Mouse (Mus musculus) liver, embryonic 11.5 days (tissue): ENCODE data around the gene Rps3. TPM values are rescaled to one million over a fixed set of nuclear protein-coding genes. Genes with fewer than 3 reads are reported as not detected.

ENCODE experiments used
- ATAC-seq: fragments of 200-750 bp; cut with Nextera tagmentation; replicated peaks from 2 replicates; pipeline ENCODE4 v1.8.0; 2017; ENCODE audit warnings: moderate number of reproducible peaks, mild to moderate bottlenecking, moderate TSS enrichment, moderate library complexity; ENCODE audit not compliant: low FRiP score
- DNase-seq: peaks from one replicate; pipeline ENCODE4 v3.0.0-alpha.2; 2017; ENCODE audit warnings: low spot score
- H3K27ac ChIP-seq: fragments of 300-500 bp; sonication (generic); 2 replicates; pipeline ENCODE4 v1.5.1; 2014; ENCODE audit warnings: mild to moderate bottlenecking, low read depth, low read length, control low read depth
- H3K27me3 ChIP-seq: fragments of 300-500 bp; sonication (generic); replicated peaks from 2 replicates; pipeline ENCODE4 v1.6.1; 2014; ENCODE audit warnings: low read length, mixed read lengths; ENCODE audit not compliant: control insufficient read depth, insufficient read depth
- H3K36me3 ChIP-seq: fragments of 300-500 bp; sonication (generic); 2 replicates; pipeline ENCODE4 v1.6.1; 2014; ENCODE audit warnings: mild to moderate bottlenecking, low read length, moderate library complexity, mixed read lengths; ENCODE audit not compliant: control insufficient read depth, insufficient read depth
- H3K4me1 ChIP-seq: fragments of 300-500 bp; sonication (generic); replicated peaks from 2 replicates; pipeline ENCODE4 v1.6.1; 2014; ENCODE audit warnings: low read length, mixed read lengths; ENCODE audit not compliant: control insufficient read depth, insufficient read depth
- H3K4me2 ChIP-seq: fragments of 300-500 bp; sonication (generic); 2 replicates; pipeline ENCODE4 v1.6.1; 2014; ENCODE audit warnings: mild to moderate bottlenecking, control low read depth, moderate library complexity
- H3K4me3 ChIP-seq: fragments of 300-500 bp; sonication (generic); 2 replicates; pipeline ENCODE4 v1.5.1; 2014; ENCODE audit warnings: low read depth, low read length, control low read depth
- H3K9ac ChIP-seq: fragments of 300-500 bp; sonication (generic); 2 replicates; pipeline ENCODE4 v1.6.1; 2014; ENCODE audit warnings: low read depth, low read length, control low read depth
- H3K9me3 ChIP-seq: fragments of 300-500 bp; sonication (generic); 2 replicates; pipeline ENCODE4 v1.6.1; 2016; ENCODE audit warnings: low read length, inconsistent platforms, mixed read lengths; ENCODE audit not compliant: control insufficient read depth
- WGBS: fragments of 180-500 bp; shearing (Covaris S2); extraction: QIAGEN DNeasy Blood & Tissue Kit; methylation state at CpG from one replicate; pipeline ENCODE4 v1.1.7; 2014; 5-methylcytosine and 5-hydroxymethylcytosine counted together
- polyA plus RNA-seq: library from polyadenylated mRNA; unstranded; fragments of >200 nt; fragmentation: Nextera tagmentation; extraction: Ambion mirVana; gene quantifications from 2 replicates; pipeline ENCODE4 v1.2.1, GENCODE M21; 2014

The Rps3 gene
- polyA plus RNA-seq, 1 experiment from 2014 or later, result 934 TPM

DNA sequence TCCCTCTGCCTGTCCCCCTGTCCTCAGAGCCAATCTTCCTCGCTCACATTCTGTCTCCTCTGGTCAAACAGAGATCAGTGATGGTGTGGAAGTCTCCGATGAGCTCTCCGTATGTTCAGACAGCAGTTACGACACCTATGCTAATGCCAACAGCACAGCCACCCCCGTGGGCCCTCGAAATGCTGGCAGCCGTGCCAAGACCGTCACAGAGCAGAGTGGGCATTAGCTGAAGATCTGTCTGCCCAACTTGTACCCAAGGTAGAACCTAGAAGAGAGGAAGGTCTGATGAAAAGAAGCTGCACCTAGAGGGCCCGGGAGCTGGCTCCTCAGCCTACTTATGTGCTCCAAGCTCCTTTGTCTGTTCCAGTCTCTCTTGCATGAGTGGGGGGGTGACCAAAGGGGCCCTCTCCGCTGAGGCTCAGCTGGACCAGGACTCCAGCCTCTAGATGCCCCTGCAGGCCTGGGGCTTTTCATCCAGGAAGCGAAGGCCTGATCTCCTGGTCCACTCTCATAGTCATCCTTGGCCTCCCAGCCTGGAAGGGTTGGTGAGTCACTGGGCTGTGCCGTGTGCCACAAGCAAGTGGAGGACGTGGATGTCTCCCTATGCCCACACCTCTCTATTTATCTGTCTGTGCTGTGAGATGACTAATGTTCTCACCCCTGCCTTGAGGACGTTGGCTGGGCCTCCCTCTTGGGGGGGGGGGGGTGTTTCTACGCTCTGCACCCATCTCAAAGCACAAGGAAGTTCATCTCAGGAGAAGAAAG is 23.5 kb downstream of the Rps3 start:
- H3K4me1 ChIP-seq, result no peaks in the 10 kb centered on the region
- H3K9me3 ChIP-seq, result no peaks in the 10 kb centered on the region
- no peak overlapping the region for H3K27ac ChIP-seq
- no peak for DNase-seq
- no peaks in the 10 kb centered on the region for H3K27me3 ChIP-seq
- H3K9ac ChIP-seq, result no peak overlapping the region
- no peak overlapping the region for H3K4me3 ChIP-seq
- 83% methylated on average over 15 of the region's 15 CpGs for WGBS
- no peak overlapping the region for H3K4me2 ChIP-seq
- ATAC-seq, result no peak
- H3K36me3 ChIP-seq, result no peaks in the 10 kb centered on the region; the same call in 1 of the 2 replicates

DNA sequence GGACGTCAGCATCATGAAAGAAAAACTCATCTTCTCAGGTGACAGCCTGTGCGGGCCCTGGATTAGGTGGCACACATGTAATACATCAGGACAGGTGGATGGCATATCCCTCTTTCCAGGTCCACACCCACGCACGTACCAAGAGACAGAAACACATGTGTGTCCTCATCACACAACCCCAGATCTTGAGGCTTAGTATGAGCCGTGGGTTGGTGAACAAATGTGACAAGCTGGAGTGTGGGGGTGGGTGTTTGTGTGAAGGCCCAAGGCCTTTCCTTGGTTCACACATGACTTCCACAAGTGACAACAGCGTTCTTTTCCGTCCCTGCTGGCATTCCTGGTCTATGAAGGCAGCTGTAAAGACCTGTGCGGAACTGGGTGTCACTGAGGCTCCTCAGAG is 24.7 kb downstream of the Rps3 start:
- Histone ChIP-seq H3K27me3 (no peaks in the 10 kb centered on the region), H3K9ac (no peak overlapping the region), H3K9me3 (no peaks in the 10 kb centered on the region), H3K4me1 (no peaks in the 10 kb centered on the region), H3K4me3 (no peak overlapping the region), H3K36me3 (no peaks in the 10 kb centered on the region; the same call in 1 of the 2 replicates), H3K4me2 (no peak overlapping the region), H3K27ac (no peak overlapping the region; the same call in 1 of the 2 replicates)
- WGBS, result 87% methylated on average over 8 of the region's 8 CpGs
- no peak for ATAC-seq
- DNase-seq, result no peak

DNA sequence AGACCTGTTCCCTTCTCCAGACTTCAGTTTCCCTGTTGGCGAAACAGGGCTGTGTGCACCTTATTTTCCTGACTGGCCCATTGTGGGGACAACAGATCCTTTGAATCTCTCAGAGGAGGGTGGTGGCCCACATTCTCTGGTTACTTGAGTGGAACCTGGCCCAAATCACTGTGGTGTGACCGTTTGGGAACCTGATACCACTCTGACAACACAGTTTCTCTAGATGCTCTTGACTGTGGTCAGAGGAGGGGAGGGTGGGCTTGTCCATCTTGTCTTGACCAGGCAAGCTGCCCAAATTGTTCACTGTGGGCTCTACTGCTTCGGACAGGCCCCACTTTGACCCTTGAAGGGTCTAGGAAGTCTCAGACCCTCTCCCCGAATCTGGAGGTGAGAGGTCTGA is 29.5 kb downstream of the Rps3 start:
- WGBS, result 54% methylated on average over 4 of the region's 4 CpGs
- H3K27me3 ChIP-seq, result no peaks in the 10 kb centered on the region
- no peak overlapping the region for H3K9ac ChIP-seq
- H3K4me3 ChIP-seq, result no peak overlapping the region
- H3K36me3 ChIP-seq, result no peaks in the 10 kb centered on the region
- no peaks in the 10 kb centered on the region; the same call in 1 of the 2 replicates for H3K4me1 ChIP-seq
- H3K9me3 ChIP-seq, result no peaks in the 10 kb centered on the region
- ATAC-seq (no peak), DNase-seq (no peak)
- no peak overlapping the region for H3K4me2 ChIP-seq
- no peak overlapping the region for H3K27ac ChIP-seq

DNA sequence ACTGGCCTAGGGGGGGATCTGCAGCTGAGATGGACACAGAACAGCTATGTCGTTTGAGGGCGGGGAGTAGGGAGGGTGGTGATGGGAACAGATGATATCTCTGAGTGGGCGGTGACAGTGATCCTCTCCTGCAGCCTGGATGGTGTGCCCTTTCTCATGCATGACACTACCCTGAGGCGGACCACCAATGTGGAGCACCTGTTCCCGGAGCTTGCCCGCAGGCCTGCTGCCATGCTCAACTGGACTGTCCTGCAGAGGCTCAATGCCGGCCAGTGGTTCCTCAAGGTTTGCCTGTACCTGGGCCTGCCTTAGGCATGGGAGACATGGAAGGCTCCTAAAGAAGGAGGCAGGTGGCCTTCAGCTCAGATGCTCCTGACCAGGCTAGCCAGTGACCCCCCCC is 30.7 kb downstream of the Rps3 start:
- H3K27me3 ChIP-seq, result no peaks in the 10 kb centered on the region
- H3K4me1 ChIP-seq, result no peaks in the 10 kb centered on the region; the same call in 1 of the 2 replicates
- H3K9me3 ChIP-seq, result no peaks in the 10 kb centered on the region
- no peak overlapping the region for H3K27ac ChIP-seq
- WGBS, result 68% methylated on average over 7 of the region's 7 CpGs
- DNase-seq, result no peak
- H3K4me3 ChIP-seq, result no peak overlapping the region
- no peak overlapping the region for H3K4me2 ChIP-seq
- H3K36me3 ChIP-seq, result no peaks in the 10 kb centered on the region
- H3K9ac ChIP-seq, result no peak overlapping the region
- ATAC-seq, result no peak

DNA sequence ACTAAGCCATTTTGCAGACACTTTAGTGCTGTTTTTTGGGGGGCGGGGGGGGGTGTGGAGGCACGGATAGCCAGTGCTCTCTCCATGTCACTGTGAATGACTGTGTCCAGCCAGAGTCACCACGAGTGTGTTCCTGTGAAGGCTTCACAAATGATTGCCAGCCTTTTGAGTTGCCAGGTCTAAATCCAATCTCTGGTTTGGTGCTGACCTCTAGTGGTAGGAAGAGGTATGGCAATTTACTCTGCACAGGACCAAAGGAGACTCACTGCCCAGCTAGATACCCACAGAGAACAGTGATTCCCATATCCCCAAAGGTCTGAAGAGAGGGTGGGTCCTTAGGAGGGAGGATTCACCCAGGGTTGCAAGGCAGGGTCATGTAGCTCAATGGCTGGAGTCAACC is 32.8 kb downstream of the Rps3 start:
- DNase-seq, result peak; percentile 63
- no peak overlapping the region for H3K9ac ChIP-seq
- H3K27me3 ChIP-seq, result no peaks in the 10 kb centered on the region
- ATAC-seq, result no peak
- 1% methylated on average over 3 of the region's 3 CpGs for WGBS
- no peaks in the 10 kb centered on the region for H3K9me3 ChIP-seq
- H3K36me3 ChIP-seq, result no peaks in the 10 kb centered on the region
- no peak overlapping the region for H3K4me3 ChIP-seq
- H3K27ac ChIP-seq, result no peak overlapping the region
- H3K4me2 ChIP-seq, result no peak overlapping the region
- H3K4me1 ChIP-seq, result no peaks in the 10 kb centered on the region; the same call in 1 of the 2 replicates

DNA sequence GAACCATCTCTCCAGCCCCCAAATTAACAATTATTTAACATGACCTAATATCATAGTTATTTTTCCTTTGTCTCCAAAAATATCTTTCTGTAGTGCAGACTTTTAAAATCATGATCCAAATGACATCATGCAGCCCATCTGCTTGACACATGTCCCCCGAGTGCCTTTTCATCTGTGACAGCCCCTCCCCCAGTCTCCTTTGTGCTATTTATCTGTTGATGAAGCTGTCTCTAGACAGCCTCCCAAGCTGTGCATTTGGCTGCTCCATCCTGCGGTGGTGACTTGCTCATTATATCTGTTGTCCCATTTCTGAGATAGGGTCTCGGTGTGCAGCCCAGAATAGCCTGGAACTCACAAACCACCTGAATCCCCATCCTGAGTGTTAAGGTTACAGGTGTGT is 33.8 kb downstream of the Rps3 start:
- Histone ChIP-seq H3K36me3 (peaks cover under 1% of the 10 kb centered on the region; the same call in 1 of the 2 replicates), H3K27me3 (no peaks in the 10 kb centered on the region), H3K9me3 (no peaks in the 10 kb centered on the region), H3K4me1 (no peaks in the 10 kb centered on the region; the same call in 1 of the 2 replicates), H3K27ac (no peak overlapping the region), H3K4me2 (no peak overlapping the region), H3K4me3 (no peak overlapping the region), H3K9ac (no peak overlapping the region)
- no peak for ATAC-seq
- 65% methylated on average over 3 of the region's 3 CpGs for WGBS
- DNase-seq, result no peak

DNA sequence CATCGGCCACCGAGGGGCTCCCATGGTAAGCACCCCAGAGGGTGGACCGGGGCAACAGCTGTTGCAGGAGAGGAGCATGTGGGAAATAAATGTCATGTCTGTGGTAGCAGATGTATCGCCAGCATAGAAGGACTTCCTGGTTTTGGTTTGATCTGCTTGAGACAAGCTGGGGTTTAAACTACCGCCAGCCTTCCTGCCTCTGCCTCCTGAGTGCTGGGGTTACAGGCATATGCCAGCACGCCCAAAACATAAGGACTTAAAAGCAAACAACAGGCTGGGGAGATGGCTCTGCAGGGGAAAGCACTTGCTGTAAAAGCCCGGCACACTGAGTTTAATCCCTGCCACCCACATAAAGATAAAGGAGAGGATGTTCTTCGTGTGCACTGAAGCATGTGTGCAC is 34.5 kb downstream of the Rps3 start:
- Histone ChIP-seq H3K36me3 (peaks cover 3% of the 10 kb centered on the region; the same call in 1 of the 2 replicates), H3K27me3 (no peaks in the 10 kb centered on the region), H3K4me2 (no peak overlapping the region), H3K4me3 (no peak overlapping the region), H3K9ac (no peak overlapping the region), H3K9me3 (no peaks in the 10 kb centered on the region), H3K27ac (no peak overlapping the region), H3K4me1 (no peaks in the 10 kb centered on the region; the same call in 1 of the 2 replicates)
- no peak for ATAC-seq
- DNase-seq, result no peak
- WGBS, result 45% methylated on average over 8 of the region's 8 CpGs

DNA sequence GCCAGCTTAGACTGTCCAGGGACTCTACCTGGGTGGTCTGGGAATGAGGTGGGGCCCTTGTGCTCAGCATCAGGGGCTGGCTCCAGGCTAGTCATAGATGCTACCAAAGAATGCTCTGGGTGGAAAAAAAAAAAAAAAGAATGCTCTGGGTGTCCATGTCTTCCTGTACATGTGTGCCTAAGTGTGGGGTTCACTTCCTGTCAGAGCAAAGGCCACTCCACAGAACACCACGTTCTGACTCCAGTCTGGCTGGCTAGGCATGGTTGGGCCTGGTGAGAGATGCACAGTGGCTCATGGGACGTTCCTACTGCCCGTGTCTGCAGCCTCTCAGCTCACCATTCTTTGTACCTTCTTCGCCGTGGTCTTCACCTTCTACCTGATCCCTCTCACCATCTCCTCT is 34.9 kb downstream of the Rps3 start:
- Histone ChIP-seq H3K4me1 (no peaks in the 10 kb centered on the region; the same call in 1 of the 2 replicates), H3K27ac (no peak overlapping the region), H3K4me2 (no peak overlapping the region), H3K9ac (no peak overlapping the region), H3K36me3 (peaks cover 3% of the 10 kb centered on the region; the same call in 1 of the 2 replicates), H3K27me3 (no peaks in the 10 kb centered on the region), H3K9me3 (no peaks in the 10 kb centered on the region), H3K4me3 (no peak overlapping the region)
- ATAC-seq (no peak), DNase-seq (no peak)
- WGBS, result 76% methylated on average over 5 of the region's 5 CpGs

DNA sequence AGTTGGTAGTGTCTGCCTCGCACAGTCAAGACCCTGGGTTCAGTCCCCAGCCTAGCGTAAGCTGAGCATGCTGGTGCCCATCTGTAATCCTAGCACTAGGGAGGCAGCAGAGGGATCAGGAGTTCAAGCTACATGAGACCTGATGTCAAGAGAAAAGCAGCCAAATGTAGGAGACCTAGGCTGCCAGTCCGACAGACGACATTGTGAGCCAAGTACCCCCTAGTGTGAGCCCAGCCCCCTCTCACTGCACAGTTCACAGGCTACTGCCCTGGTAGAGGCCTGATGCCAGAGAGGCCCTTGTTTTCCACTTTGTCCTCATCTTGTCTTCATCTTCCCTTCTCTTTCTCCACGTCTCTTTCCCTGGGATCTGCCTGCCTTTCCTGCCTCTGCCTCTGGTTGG is 36.2 kb downstream of the Rps3 start:
- Histone ChIP-seq H3K36me3 (peaks cover 3% of the 10 kb centered on the region; the same call in 1 of the 2 replicates), H3K9ac (no peak overlapping the region), H3K4me3 (no peak overlapping the region), H3K9me3 (no peaks in the 10 kb centered on the region), H3K27ac (no peak overlapping the region), H3K27me3 (no peaks in the 10 kb centered on the region), H3K4me1 (no peaks in the 10 kb centered on the region; the same call in 1 of the 2 replicates), H3K4me2 (no peak overlapping the region)
- DNase-seq (no peak), ATAC-seq (no peak)
- WGBS, result 81% methylated on average over 5 of the region's 5 CpGs
